Mouse (Mus musculus) embryo, embryonic 10.5 days (tissue): ENCODE results near the gene Ptpn22.

Experiments
- DNase-seq: peaks from one replicate; pipeline ENCODE4 v3.0.0-alpha.2; 2015; ENCODE audit warnings: low spot score

Gene Ptpn22

DNA sequence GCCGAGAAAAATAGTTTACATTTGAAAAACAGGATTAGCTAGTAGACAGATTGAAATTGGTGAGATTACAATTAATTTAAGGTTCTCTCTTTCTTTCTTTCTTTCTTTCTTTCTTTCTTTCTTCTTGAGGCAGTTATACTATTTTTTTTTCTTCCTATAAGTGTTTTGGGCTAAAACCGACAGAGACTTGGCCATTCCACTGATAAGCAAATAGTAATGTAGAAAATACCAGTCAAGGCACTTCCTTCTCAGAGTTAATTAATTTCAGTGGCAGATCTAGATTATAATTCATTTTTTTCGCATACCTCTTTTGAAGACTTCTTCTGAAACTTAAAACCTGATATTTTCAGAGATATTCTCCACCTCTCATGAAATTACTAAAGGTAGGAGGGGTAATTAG lies 65.7 kb downstream of the Ptpn22 start:
- DNase-seq = no peak

DNA sequence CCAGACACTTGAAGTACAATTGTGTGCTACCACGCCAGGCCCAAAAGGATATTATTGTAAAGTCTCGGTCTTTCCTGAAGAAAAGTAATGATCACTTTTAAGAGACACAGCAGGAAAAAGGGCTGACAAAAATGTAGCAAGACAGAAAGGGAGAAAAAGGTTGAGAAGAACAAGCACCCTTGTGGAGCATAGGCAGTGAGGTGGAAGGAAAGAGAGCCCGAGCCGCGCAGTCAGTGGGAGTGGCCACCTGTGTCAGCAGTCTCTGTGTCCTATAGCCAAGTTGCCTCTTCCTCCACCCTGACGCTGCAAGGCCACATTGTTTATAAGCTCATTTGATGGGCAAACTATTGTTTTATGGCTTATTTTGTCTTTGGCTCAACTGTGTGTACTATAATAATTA lies 67.9 kb downstream of the Ptpn22 start:
- no peak for DNase-seq

- no peak for DNase-seq
Measured at GRCm38 (mm10) chr3:103944794-103945562, 85.4 kb downstream of the Ptpn22 start.

- no peak for DNase-seq
Measured at GRCm38 (mm10) chr3:103948666-103949065, 89.1 kb downstream of the Ptpn22 start.

- no peak for DNase-seq
Measured at GRCm38 (mm10) chr3:103960622-103961021, 101.0 kb downstream of the Ptpn22 start.
